Mouse (Mus musculus): ENCODE measurements around the gene Olfr1049. TPM values are rescaled to one million over a fixed set of nuclear protein-coding genes. Genes with fewer than 3 reads are reported as not detected.
"Not testable (repeated sequence)": the region's sequence is repeated elsewhere in the genome, so short reads cannot be mapped to it uniquely, and the experiment has no call there.

Olfr1049 gene
- total RNA-seq (2021): not detected

DNA sequence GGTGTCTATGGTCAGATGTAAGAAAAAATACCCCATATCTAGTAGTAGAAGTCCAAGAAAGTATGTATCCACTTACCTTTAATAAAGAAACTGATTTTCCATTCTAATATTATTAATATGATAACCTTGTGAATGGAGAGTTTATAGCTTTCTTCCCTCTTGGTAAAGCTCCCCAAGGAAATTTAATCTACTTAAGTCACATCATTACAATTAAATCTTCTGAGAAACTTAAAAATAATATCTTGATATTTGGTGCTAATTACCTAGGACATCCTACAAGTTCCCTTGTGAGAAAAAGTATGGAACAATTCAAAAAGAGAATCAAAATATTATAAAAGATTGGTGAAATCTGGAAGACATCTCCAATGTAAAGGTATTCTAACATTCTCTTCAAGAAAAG lies at the start of gene Olfr1049:
Gene Olfr1049 (minus strand): TSS at position 101 of the 400 bp plus-strand sequence.
- not testable (repeated sequence) for DNase-seq

DNA sequence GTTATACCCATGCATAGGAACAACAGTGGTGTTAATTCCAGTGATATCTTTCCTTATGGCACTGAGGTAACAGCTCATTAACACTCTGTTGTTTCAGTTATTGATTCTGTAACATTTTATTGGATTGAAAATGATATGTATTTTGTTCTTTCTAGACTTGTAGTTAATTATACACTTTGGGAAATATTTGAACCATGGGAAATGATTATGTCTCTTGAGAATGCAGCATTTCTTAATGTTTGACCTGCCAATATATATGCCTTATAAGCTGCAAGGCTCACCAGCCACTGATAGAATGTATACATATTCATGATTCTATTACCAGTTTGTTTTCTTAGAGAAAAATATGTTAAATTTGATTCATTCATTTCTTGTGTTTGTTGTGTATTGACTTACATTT lies 34.0 kb upstream of the Olfr1049 start, which contains the start of gene Olfr1052:
Gene Olfr1052 (plus strand): TSS at position 301 of the 400 bp plus-strand sequence.
- DNase-seq: no peak

DNA sequence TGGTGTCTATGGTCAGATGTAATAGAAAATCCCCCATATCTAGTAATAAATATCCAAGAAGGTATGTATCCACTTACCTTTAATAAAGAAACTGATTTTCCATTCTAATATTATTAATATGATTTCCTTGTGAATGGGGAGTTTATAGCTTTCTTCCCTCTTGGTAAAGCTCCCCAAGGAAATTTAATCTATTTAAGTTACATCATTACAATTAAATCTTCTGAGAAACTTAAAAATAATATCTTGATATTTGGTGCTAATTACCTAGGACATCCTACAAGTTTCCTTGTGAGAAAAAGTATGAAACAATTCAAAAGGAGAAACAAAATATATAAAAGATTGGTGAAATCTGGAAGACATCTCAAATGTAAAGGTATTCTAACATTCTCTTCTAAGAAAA lies 20.9 kb upstream of the Olfr1049 start, which contains the start of gene Olfr1051:
Gene Olfr1051 (minus strand): TSS at position 101 of the 400 bp plus-strand sequence.
- DNase-seq: not testable (repeated sequence)

DNA sequence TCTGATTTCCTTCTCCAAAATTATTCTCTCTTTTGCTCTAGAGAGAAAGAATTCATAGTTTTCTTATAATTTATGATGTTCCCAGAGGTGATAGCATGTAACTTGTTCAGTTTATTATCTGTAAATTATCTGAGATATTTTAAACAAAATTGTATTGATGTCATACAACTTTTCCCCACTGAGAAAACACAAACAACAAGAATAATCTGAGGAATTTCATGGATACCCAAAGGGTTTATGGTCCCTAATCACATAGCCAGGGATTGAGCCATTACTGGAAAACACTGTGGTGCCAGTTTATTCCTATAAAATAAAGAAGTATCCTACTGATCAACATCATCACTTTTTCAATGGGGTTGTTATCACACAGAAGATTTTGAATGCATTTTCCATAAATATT lies 17.9 kb downstream of the Olfr1049 start, which contains the start of gene Olfr1048:
Gene Olfr1048 (minus strand): TSS at position 101 of the 400 bp plus-strand sequence.
- no peak for DNase-seq

DNA sequence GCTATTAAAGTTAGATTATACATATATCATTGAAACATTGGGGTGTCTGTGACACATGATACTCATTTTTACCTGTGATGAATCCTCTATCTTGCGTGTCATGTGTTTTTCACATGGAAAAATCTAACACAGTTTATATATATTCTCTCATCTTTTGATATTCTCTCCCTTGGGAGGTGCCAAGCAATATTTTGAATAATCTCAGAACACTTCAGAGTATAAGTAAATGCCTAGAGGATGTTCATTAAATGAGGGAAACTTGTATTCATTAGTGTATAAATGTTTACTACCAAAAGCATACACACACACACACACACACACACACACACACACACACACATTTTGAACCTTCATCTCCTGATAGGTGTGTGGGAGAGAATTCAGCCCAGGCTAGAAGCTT lies 26.8 kb downstream of the Olfr1049 start, which contains the start of gene Olfr1047:
Gene Olfr1047 (minus strand): TSS at position 101 of the 400 bp plus-strand sequence.
- no peak for DNase-seq

DNA sequence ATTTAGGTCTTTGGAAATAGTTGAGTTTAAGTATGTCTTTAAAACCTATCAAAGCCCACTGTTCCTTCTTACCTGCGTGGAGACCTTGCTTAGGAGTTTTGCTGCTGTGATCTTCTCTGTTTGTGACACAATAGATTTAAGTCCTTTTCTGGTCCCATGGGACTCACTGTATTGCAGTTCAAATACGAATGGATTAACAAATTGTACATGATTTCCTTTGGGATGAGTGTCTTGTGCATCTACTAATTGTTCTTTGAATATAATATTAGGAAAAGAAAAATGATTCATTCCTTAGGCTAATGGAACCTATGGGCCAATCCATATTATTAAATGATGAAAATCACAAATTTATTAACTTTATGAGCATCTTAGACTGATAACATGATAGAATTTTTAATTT lies 38.9 kb downstream of the Olfr1049 start, which contains the start of gene Olfr1046:
Gene Olfr1046 (minus strand): TSS at position 101 of the 400 bp plus-strand sequence.
- DNase-seq: no peak

Other genes with a start within 250 kb of the Olfr1049 start
- not detected for gene Olfr1033, start 237.7 kb downstream of the Olfr1049 start, total RNA-seq (2021)
- gene Olfr1034, start 212.5 kb downstream of the Olfr1049 start, total RNA-seq (2021): not detected
- gene Olfr1036, start 184.3 kb downstream of the Olfr1049 start, total RNA-seq (2021): not detected
- not detected for gene Olfr1037, start 170.9 kb downstream of the Olfr1049 start, total RNA-seq (2021)
- gene Olfr1039, start 122.4 kb downstream of the Olfr1049 start, total RNA-seq (2021): not detected
- not detected for gene Olfr1040, start 111.6 kb downstream of the Olfr1049 start, total RNA-seq (2021)
- gene Olfr1042, start 96.5 kb downstream of the Olfr1049 start, total RNA-seq (2021): not detected
- gene Olfr1043, start 90.8 kb downstream of the Olfr1049 start, total RNA-seq (2021): not detected
- not detected for gene Olfr1044, start 80.5 kb downstream of the Olfr1049 start, total RNA-seq (2021)
- not detected for gene Olfr52, start 72.6 kb downstream of the Olfr1049 start, total RNA-seq (2021)
- gene Olfr1045, start 55.3 kb downstream of the Olfr1049 start, total RNA-seq (2021): not detected
- not detected for gene Olfr1046, start 39.0 kb downstream of the Olfr1049 start, total RNA-seq (2021)
- gene Olfr1047, start 26.9 kb downstream of the Olfr1049 start, total RNA-seq (2021): not detected
- gene Olfr1048, start 18.0 kb downstream of the Olfr1049 start, total RNA-seq (2021): not detected
- not detected for gene Olfr1051, start 20.8 kb upstream of the Olfr1049 start, total RNA-seq (2021)
- gene Olfr1052, start 34.1 kb upstream of the Olfr1049 start, total RNA-seq (2021): not detected
- not detected for gene Olfr1053, start 57.0 kb upstream of the Olfr1049 start, total RNA-seq (2021)
- not detected for gene Olfr1054, start 77.1 kb upstream of the Olfr1049 start, total RNA-seq (2021)
- not detected for gene Olfr1055, start 92.0 kb upstream of the Olfr1049 start, total RNA-seq (2021)
- not detected for gene Olfr1056, start 104.1 kb upstream of the Olfr1049 start, total RNA-seq (2021)
- not detected for gene Olfr1057, start 120.1 kb upstream of the Olfr1049 start, total RNA-seq (2021)
- gene Olfr1058, start 130.2 kb upstream of the Olfr1049 start, total RNA-seq (2021): not detected
- gene Olfr1061, start 155.7 kb upstream of the Olfr1049 start, total RNA-seq (2021): not detected
- gene Olfr1062, start 168.4 kb upstream of the Olfr1049 start, total RNA-seq (2021): not detected
- gene Olfr1065, start 192.3 kb upstream of the Olfr1049 start, total RNA-seq (2021): not detected
- not detected for gene Olfr1066, start 197.9 kb upstream of the Olfr1049 start, total RNA-seq (2021)
- not detected for gene Olfr228, start 229.1 kb upstream of the Olfr1049 start, total RNA-seq (2021)